Mouse (Mus musculus) bone marrow macrophage, adult 2 months (primary cell): ENCODE data around the gene Map3k20. TPM values are rescaled to one million over a fixed set of nuclear protein-coding genes. Genes with fewer than 3 reads are reported as not detected.

Experiments
- H3K27ac ChIP-seq: 2 replicates; pipeline ENCODE4 v1.5.1; 2012; ENCODE audit warnings: low read depth, low read length; ENCODE audit not compliant: insufficient read depth
- H3K4me1 ChIP-seq: 2 replicates; pipeline ENCODE4 v1.6.1; 2012; ENCODE audit warnings: low read length; ENCODE audit not compliant: control insufficient read depth, insufficient read depth
- H3K4me3 ChIP-seq: 2 replicates; pipeline ENCODE4 v1.5.1; 2012; ENCODE audit warnings: mild to moderate bottlenecking, low read length, moderate library complexity; ENCODE audit not compliant: insufficient read depth
- CTCF ChIP-seq: IDR thresholded peaks from 2 replicates; pipeline ENCODE4 v1.5.1; 2012; ENCODE audit warnings: low read depth, mild to moderate bottlenecking, low read length, moderate library complexity
- POLR2A ChIP-seq: IDR thresholded peaks from 2 replicates; pipeline ENCODE4 v1.6.1; 2012; ENCODE audit warnings: mild to moderate bottlenecking, low read depth, low read length, borderline replicate concordance
- polyA plus RNA-seq: library from polyadenylated mRNA; stranded (reverse); fragments of >200 nt; gene quantifications from 2 replicates; pipeline ENCODE4 v1.2.4, GENCODE M21; 2012; ENCODE audit not compliant: missing spikeins, insufficient read depth, insufficient read length

The Map3k20 gene
- polyA plus RNA-seq, 1 experiment: 20.3 TPM

GRCm38 (mm10) chr2:72391721-72392120, 106.3 kb downstream of the Map3k20 start:
- H3K4me1 ChIP-seq: peaks cover 15% of the 10 kb centered on the region
- H3K27ac ChIP-seq: no peak overlapping the region
- H3K4me3 ChIP-seq: no peak overlapping the region
- TF ChIP-seq POLR2A (no peak), CTCF (no peak)

DNA sequence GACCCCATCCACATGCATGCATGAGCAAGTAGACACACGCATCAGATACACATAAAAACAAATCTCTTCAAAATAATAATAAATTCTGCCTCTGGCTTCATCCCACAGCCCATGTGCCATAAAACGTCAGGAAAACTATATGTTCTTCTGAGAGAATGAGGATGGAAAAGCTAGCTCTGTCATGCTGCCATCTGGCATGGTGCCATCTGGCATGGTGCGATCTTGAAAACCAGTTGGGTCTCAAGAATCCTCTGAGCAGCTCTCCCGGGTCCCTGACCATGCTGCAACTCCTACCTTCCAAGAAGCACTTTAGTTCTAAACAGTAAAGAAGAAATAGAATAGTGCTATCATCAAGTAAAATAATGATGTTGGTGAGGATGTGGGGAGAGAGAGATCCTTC, 106.9 kb downstream of the Map3k20 start:
- TF ChIP-seq POLR2A (no peak), CTCF (no peak)
- no peak overlapping the region for H3K4me3 ChIP-seq
- H3K4me1 ChIP-seq: peaks cover 15% of the 10 kb centered on the region

GRCm38 (mm10) chr2:72396934-72397333, 111.5 kb downstream of the Map3k20 start:
- TF ChIP-seq CTCF: no peak
- TF ChIP-seq POLR2A: no peak
- no peak overlapping the region for H3K27ac ChIP-seq
- H3K4me3 ChIP-seq: no peak overlapping the region
- no peaks in the 10 kb centered on the region for H3K4me1 ChIP-seq

More for the DNA sequence above, 106.9 kb downstream of the Map3k20 start:
- H3K27ac ChIP-seq: no peak overlapping the region

DNA sequence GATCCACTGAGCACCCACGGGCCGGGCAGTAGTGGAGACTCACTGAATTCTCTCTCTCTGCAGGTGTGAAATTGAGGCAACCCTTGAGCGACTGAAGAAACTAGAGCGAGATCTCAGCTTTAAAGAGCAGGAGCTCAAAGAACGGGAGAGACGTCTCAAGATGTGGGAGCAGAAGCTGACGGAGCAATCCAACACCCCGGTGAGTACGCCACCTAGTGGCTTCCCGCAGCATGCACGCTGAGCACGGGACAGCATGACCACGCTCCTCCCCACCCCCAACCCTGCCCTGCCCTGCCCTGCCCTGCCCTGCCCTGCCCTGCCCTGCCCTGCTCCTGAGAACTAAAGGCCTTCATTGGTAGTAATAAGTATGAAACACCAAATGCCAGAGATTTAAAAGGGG, 112.8 kb downstream of the Map3k20 start:
- TF ChIP-seq CTCF (peak; percentile 73), POLR2A (no peak)
- H3K27ac ChIP-seq: no peak overlapping the region
- no peaks in the 10 kb centered on the region for H3K4me1 ChIP-seq
- no peak overlapping the region for H3K4me3 ChIP-seq

GRCm38 (mm10) chr2:72399469-72400195, 114.2 kb downstream of the Map3k20 start:
- Histone ChIP-seq H3K4me3 (no peak overlapping the region), H3K4me1 (no peaks in the 10 kb centered on the region), H3K27ac (no peak overlapping the region)
- TF ChIP-seq POLR2A (no peak), CTCF (no peak)

- Histone ChIP-seq H3K4me1 (no peaks in the 10 kb centered on the region), H3K27ac (no peak overlapping the region), H3K4me3 (no peak overlapping the region)
- TF ChIP-seq POLR2A (no peak), CTCF (no peak)
Observed at GRCm38 (mm10) chr2:72401290-72401689, 115.9 kb downstream of the Map3k20 start.

- H3K4me3 ChIP-seq: no peak overlapping the region
- H3K4me1 ChIP-seq: peaks cover 17% of the 10 kb centered on the region
- TF ChIP-seq CTCF (no peak), POLR2A (no peak)
- no peak overlapping the region for H3K27ac ChIP-seq
Observed at GRCm38 (mm10) chr2:72405621-72406555, 120.5 kb downstream of the Map3k20 start.

DNA sequence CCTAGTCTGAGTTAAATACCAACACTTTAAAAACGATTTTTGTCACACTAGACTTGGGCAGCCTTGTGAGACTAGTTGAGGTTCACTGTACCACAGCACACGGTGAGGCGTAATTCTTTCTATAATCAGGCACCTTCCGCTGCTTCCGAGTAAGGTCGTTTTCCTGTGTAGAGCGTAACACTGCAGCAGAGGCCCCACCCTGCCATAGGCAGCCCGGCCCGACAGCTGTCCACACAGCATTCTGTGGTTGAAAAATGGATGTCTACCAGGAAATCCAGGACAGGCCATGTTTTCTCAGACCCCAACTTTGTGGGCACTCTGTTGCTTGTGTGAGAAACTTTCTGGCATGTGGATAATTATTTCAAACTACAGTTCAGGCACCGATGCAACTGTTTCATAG, 121.3 kb downstream of the Map3k20 start:
- Histone ChIP-seq H3K27ac (no peak overlapping the region), H3K4me3 (no peak overlapping the region), H3K4me1 (peaks cover 21% of the 10 kb centered on the region)
- TF ChIP-seq POLR2A: no peak
- TF ChIP-seq CTCF: no peak

- Histone ChIP-seq H3K27ac (no peak overlapping the region), H3K4me1 (peaks cover 21% of the 10 kb centered on the region), H3K4me3 (no peak overlapping the region)
- TF ChIP-seq CTCF (no peak), POLR2A (no peak)
Observed at GRCm38 (mm10) chr2:72407341-72408092, 122.1 kb downstream of the Map3k20 start.

DNA sequence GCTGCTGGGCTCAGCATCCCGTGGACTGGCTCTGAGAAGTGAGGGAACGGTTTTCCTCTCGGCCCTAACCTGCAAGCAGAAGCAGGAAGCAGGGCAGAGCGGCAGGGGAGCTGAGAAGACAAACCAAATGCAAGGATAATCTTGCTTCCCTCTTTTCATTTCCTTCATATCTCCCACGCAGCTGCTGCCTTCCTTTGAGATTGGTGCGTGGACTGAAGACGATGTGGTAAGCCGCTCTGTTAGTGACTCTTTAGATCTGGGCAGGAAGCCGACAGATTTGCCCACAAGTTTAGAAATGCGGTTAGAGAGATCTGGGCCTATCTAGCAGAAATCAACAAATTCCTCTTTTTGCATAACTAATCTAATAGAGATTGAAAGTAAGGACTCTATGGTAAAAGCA, 124.5 kb downstream of the Map3k20 start:
- TF ChIP-seq POLR2A (no peak), CTCF (no peak)
- Histone ChIP-seq H3K4me3 (0 out of 2 replicates have a peak overlapping the region, but pooled peaks have one; percentile 9), H3K4me1 (peaks cover 21% of the 10 kb centered on the region), H3K27ac (peak overlapping the region; percentile 44)
